Mouse (Mus musculus): Measurements from ENCODE around the gene Gli2.

Gene Gli2

GRCm38 (mm10) chr1:118994482-118995105 is 58.8 kb downstream of the Gli2 start:
- DNase-seq (ENCODE audit: low spot score in 2 of 2), result no peak

GRCm38 (mm10) chr1:118993775-118994174 is 59.6 kb downstream of the Gli2 start:
- no peak for DNase-seq (ENCODE audit: low spot score in 2 of 2)

- DNase-seq (ENCODE audit: low spot score in 2 of 2), result no peak
These were observed 65.1 kb downstream of the Gli2 start for GRCm38 (mm10) chr1:118988331-118988730.

GRCm38 (mm10) chr1:118987538-118987937 is 65.9 kb downstream of the Gli2 start:
- no peak for DNase-seq (ENCODE audit: low spot score in 2 of 2)

- no peak for DNase-seq (ENCODE audit: low spot score in 2 of 2)
These were observed 70.0 kb downstream of the Gli2 start for GRCm38 (mm10) chr1:118983389-118983788.

GRCm38 (mm10) chr1:118982805-118983211 is 70.6 kb downstream of the Gli2 start:
- DNase-seq (ENCODE audit: low spot score in 2 of 2), result no peak

- DNase-seq (ENCODE audit: low spot score in 2 of 2), result no peak
These were observed 71.2 kb downstream of the Gli2 start for GRCm38 (mm10) chr1:118981943-118982804.

- no peak for DNase-seq (ENCODE audit: low spot score in 2 of 2)
These were observed 72.8 kb downstream of the Gli2 start for GRCm38 (mm10) chr1:118980636-118981035.

- DNase-seq (ENCODE audit: low spot score in 2 of 2), result no peak
These were observed 76.8 kb downstream of the Gli2 start for GRCm38 (mm10) chr1:118976596-118976995.

GRCm38 (mm10) chr1:118975376-118975775 is 78.0 kb downstream of the Gli2 start:
- no peak for DNase-seq (ENCODE audit: low spot score in 2 of 2)

GRCm38 (mm10) chr1:118970068-118970467 is 83.4 kb downstream of the Gli2 start:
- no peak for DNase-seq (ENCODE audit: low spot score in 2 of 2)

GRCm38 (mm10) chr1:118969409-118969808 is 84.0 kb downstream of the Gli2 start:
- no peak for DNase-seq (ENCODE audit: low spot score in 2 of 2)

GRCm38 (mm10) chr1:118968661-118969179 is 84.7 kb downstream of the Gli2 start:
- no peak for DNase-seq (ENCODE audit: low spot score in 2 of 2)

- no peak for DNase-seq (ENCODE audit: low spot score in 2 of 2)
These were observed 85.4 kb downstream of the Gli2 start for GRCm38 (mm10) chr1:118967976-118968375.

- no peak for DNase-seq (ENCODE audit: low spot score in 2 of 2)
These were observed 86.1 kb downstream of the Gli2 start for GRCm38 (mm10) chr1:118967281-118967680.

- DNase-seq (ENCODE audit: low spot score in 2 of 2), result no peak
These were observed 94.8 kb downstream of the Gli2 start for GRCm38 (mm10) chr1:118958644-118959043.

GRCm38 (mm10) chr1:118955791-118956190 is 97.6 kb downstream of the Gli2 start:
- DNase-seq (ENCODE audit: low spot score in 2 of 2), result no peak

GRCm38 (mm10) chr1:118954434-118955301 is 98.8 kb downstream of the Gli2 start:
- DNase-seq (ENCODE audit: low spot score in 2 of 2), result no peak

- DNase-seq (ENCODE audit: low spot score in 2 of 2), result no peak
These were observed 100.4 kb downstream of the Gli2 start for GRCm38 (mm10) chr1:118953031-118953430.

GRCm38 (mm10) chr1:118952318-118952717 is 101.1 kb downstream of the Gli2 start:
- no peak for DNase-seq (ENCODE audit: low spot score in 2 of 2)

- DNase-seq (ENCODE audit: low spot score in 2 of 2), result no peak
These were observed 105.0 kb downstream of the Gli2 start for GRCm38 (mm10) chr1:118948407-118948806.

GRCm38 (mm10) chr1:118947221-118947620 is 106.2 kb downstream of the Gli2 start:
- DNase-seq (ENCODE audit: low spot score in 2 of 2), result no peak
